Mouse (Mus musculus): Measurements from ENCODE around the gene Gm42906.

- TF ChIP-seq ZNF384 (IDR thresholded peaks at IDR 0.05; ENCODE audit: low read depth, low read length) (no peak), ZC3H11A (IDR thresholded peaks at IDR 0.05; ENCODE audit: borderline replicate concordance, low read depth, low read length) (no peak), CHD2 (IDR thresholded peaks at IDR 0.05; ENCODE audit: low read depth, low read length) (no peak)
Observed at GRCm38 (mm10) chr5:151213097-151213496, 214.9 kb downstream of the Gm42906 start.

Data from ES-E14 (cell line).